Mouse (Mus musculus): ENCODE data around the gene Meis3.

- TF ChIP-seq CTCF (IDR thresholded peaks at IDR 0.05; ENCODE audit: extremely low read depth, insufficient read depth, low read length) (no peak), POLR2A (IDR thresholded peaks at IDR 0.05; ENCODE audit: extremely low read depth, insufficient read depth, low read length) (no peak)
These were observed 25.6 kb upstream of the Meis3 start for GRCm38 (mm10) chr7:16149241-16149640.
